Comparison of ENCODE assay signal across 8 mouse cellular contexts in genomic region chr9:55511521-55511993, GRCm38 (mm10). TPM values are rescaled to one million over a fixed set of nuclear protein-coding genes. Genes with fewer than 3 reads are reported as not detected.
DNase-seq lines count a peak whose midpoint lies in the region; ATAC-seq and TF ChIP-seq lines count a peak whose summit lies in the region.

No protein-coding gene starts in this region.

- H3K4me3 ChIP-seq in kidney, adult 2 months (ENCODE audit: insufficient read depth, low read depth, low read length), result peak overlapping the region; percentile 89
- peak overlapping the region; percentile 91 for H3K4me3 ChIP-seq in embryonic facial prominence, embryonic 15.5 days (replicated peaks)
- H3K4me3 ChIP-seq in hindbrain, embryonic 14.5 days (replicated peaks; ENCODE audit: low read length), result peak overlapping the region; percentile 63
- peak overlapping the region; percentile 91 for H3K4me3 ChIP-seq in liver, embryonic 12.5 days

- H3K36me3 ChIP-seq in kidney, adult 2 months (ENCODE audit: control insufficient read depth, insufficient read depth, low read length), result no peaks in the 10 kb centered on the region
- H3K36me3 ChIP-seq in embryonic facial prominence, embryonic 15.5 days, result no peaks in the 10 kb centered on the region
- H3K36me3 ChIP-seq in hindbrain, embryonic 14.5 days (replicated peaks; ENCODE audit: control insufficient read depth, insufficient read depth), result no peaks in the 10 kb centered on the region
- H3K36me3 ChIP-seq in liver, embryonic 12.5 days, result no peaks in the 10 kb centered on the region

- H3K9ac ChIP-seq in embryonic facial prominence, embryonic 15.5 days, result peak overlapping the region; percentile 94
- peak overlapping the region; percentile 67 for H3K9ac ChIP-seq in hindbrain, embryonic 14.5 days
- peak overlapping the region; percentile 96 for H3K9ac ChIP-seq in liver, embryonic 12.5 days

- WGBS in kidney, adult 2 months, result under 1% methylated on average over 32 of the region's 32 CpGs
- WGBS in embryonic facial prominence, embryonic 15.5 days, result under 1% methylated on average over 31 of the region's 32 CpGs
- whole genome bisulfite sequencing in hindbrain, embryonic 14.5 days, result under 1% methylated on average over 32 of the region's 32 CpGs
- WGBS in liver, embryonic 12.5 days (ENCODE audit: insufficient replicate concordance), result under 1% methylated on average over 32 of the region's 32 CpGs

- TF ChIP-seq CTCF in kidney, adult 2 months (conservative IDR thresholded peaks at IDR 0.05; ENCODE audit: insufficient read depth, insufficient read length, low read depth, low read length), result no peak

- H3K4me2 ChIP-seq in embryonic facial prominence, embryonic 15.5 days (replicated peaks), result peak overlapping the region; percentile 82
- peak overlapping the region; percentile 81 for H3K4me2 ChIP-seq in hindbrain, embryonic 14.5 days (replicated peaks)
- peak overlapping the region; percentile 88 for H3K4me2 ChIP-seq in liver, embryonic 12.5 days

- H3K4me1 ChIP-seq in kidney, adult 2 months (ENCODE audit: control insufficient read depth, insufficient read depth, low read length), result peaks cover 5% of the 10 kb centered on the region; the same call in 1 of the 2 replicates
- peaks cover 16% of the 10 kb centered on the region for H3K4me1 ChIP-seq in embryonic facial prominence, embryonic 15.5 days
- no peaks in the 10 kb centered on the region for H3K4me1 ChIP-seq in hindbrain, embryonic 14.5 days (replicated peaks; ENCODE audit: control insufficient read depth, insufficient read depth, low read length)
- peaks cover 32% of the 10 kb centered on the region for H3K4me1 ChIP-seq in liver, embryonic 12.5 days

- no peaks in the 10 kb centered on the region for H3K9me3 ChIP-seq in embryonic facial prominence, embryonic 15.5 days (replicated peaks)
- no peaks in the 10 kb centered on the region for H3K9me3 ChIP-seq in hindbrain, embryonic 14.5 days (ENCODE audit: control insufficient read depth, low read length)
- no peaks in the 10 kb centered on the region for H3K9me3 ChIP-seq in liver, embryonic 12.5 days (replicated peaks)

- peak; percentile 73 for DNase-seq in kidney, adult 2 months
- no peak for DNase-seq in kidney, adult 11 months
- peak; percentile 80 for DNase-seq in R1 (ENCODE audit: low read depth, low spot score)
- DNase-seq in hindbrain, embryonic 14.5 days (ENCODE audit: low spot score), result peak; percentile 38
- no peak for DNase-seq in natural killer cell, adult 2 months (ENCODE audit: low spot score in 2 of 2)

- peak overlapping the region; percentile 84 for H3K27ac ChIP-seq in kidney, adult 2 months (ENCODE audit: insufficient read depth, low read depth, low read length)
- H3K27ac ChIP-seq in embryonic facial prominence, embryonic 15.5 days (replicated peaks), result peak overlapping the region; percentile 93
- H3K27ac ChIP-seq in hindbrain, embryonic 14.5 days, result peak overlapping the region; percentile 71
- peak overlapping the region; percentile 93 for H3K27ac ChIP-seq in liver, embryonic 12.5 days

- peak; percentile 58; the same call in 1 of the 2 replicates for ATAC-seq in embryonic facial prominence, embryonic 15.5 days (ENCODE audit: insufficient number of reproducible peaks, low FRiP score, low TSS enrichment, low read depth)
- ATAC-seq in hindbrain, embryonic 14.5 days (ENCODE audit: low FRiP score), result peak; percentile 69
- peak; percentile 80 for ATAC-seq in liver, embryonic 12.5 days
- ATAC-seq in monocyte, adult 5-6 weeks (replicated peaks; ENCODE audit: insufficient number of reproducible peaks, low FRiP score, low TSS enrichment, poor library complexity, severe bottlenecking), result peak; percentile 50

- no peaks in the 10 kb centered on the region for H3K27me3 ChIP-seq in kidney, adult 2 months (replicated peaks; ENCODE audit: control insufficient read depth, insufficient read depth, low read length)
- H3K27me3 ChIP-seq in embryonic facial prominence, embryonic 15.5 days, result 0 out of 2 replicates have a peak, but pooled peaks cover 7% of the 10 kb centered on the region
- H3K27me3 ChIP-seq in hindbrain, embryonic 14.5 days (ENCODE audit: control insufficient read depth, insufficient read depth, low read length), result peaks cover 21% of the 10 kb centered on the region
- peaks cover 25% of the 10 kb centered on the region for H3K27me3 ChIP-seq in liver, embryonic 12.5 days (replicated peaks)

- no peak for TF ChIP-seq POLR2A in kidney, adult 2 months (IDR thresholded peaks at IDR 0.05; ENCODE audit: low read depth, low read length)

RNA-seq across cellular contexts. Expression of gene Etfa, which starts 0.5 kb away (rescaled TPM):
- polyA plus RNA-seq in kidney, adult 2 months (2012; rRNA removed), result 157 and 192 TPM in 2 replicates
- polyA plus RNA-seq in embryonic facial prominence, embryonic 15.5 days (2015; fragmentation: Nextera tagmentation; extraction: Ambion mirVana), result 181 and 189 TPM in 2 replicates
- polyA plus RNA-seq in hindbrain, embryonic 14.5 days (2014; fragmentation: Nextera tagmentation; extraction: Ambion mirVana), result 94.5 and 99.0 TPM in 2 replicates
- 164 and 175 TPM in 2 replicates for polyA plus RNA-seq in liver, embryonic 12.5 days (2016; fragmentation: Nextera tagmentation; extraction: Ambion mirVana)
- 41.8 to 63.2 TPM (median 48.1 TPM) in 3 replicates for total RNA-seq in monocyte, adult 5-6 weeks (2017)

RNA-seq across cellular contexts. Expression of gene Isl2, which starts 26.9 kb away (rescaled TPM):
- 0.05 TPM in 1 of 2 replicates, not detected in the other for polyA plus RNA-seq in kidney, adult 2 months (2012; rRNA removed)
- 2.3 and 2.9 TPM in 2 replicates for polyA plus RNA-seq in embryonic facial prominence, embryonic 15.5 days (2015; fragmentation: Nextera tagmentation; extraction: Ambion mirVana)
- polyA plus RNA-seq in hindbrain, embryonic 14.5 days (2014; fragmentation: Nextera tagmentation; extraction: Ambion mirVana), result 1.9 and 3.0 TPM in 2 replicates
- polyA plus RNA-seq in liver, embryonic 12.5 days (2016; fragmentation: Nextera tagmentation; extraction: Ambion mirVana), result 0.50 and 1.3 TPM in 2 replicates
- total RNA-seq in monocyte, adult 5-6 weeks (2017), result not detected in 3 replicates

Comparison
In these comparisons a context has a peak if more than half of its experiments do, and no peak if none do; other contexts are left out.
1. DNase-seq: peak in kidney, adult 2 months (single experiment), R1 (single experiment) and hindbrain, embryonic 14.5 days (single experiment); none in kidney, adult 11 months (single experiment) and natural killer cell, adult 2 months (0 of 2).
2. Peak in every context shown above with its lines, with median percentiles within 50 percentile points of each other: H3K27ac ChIP-seq, H3K4me3 ChIP-seq, ATAC-seq, H3K4me2 ChIP-seq and H3K9ac ChIP-seq.